ENCODE assay signal across 22 mouse cellular contexts in the genomic region with DNA sequence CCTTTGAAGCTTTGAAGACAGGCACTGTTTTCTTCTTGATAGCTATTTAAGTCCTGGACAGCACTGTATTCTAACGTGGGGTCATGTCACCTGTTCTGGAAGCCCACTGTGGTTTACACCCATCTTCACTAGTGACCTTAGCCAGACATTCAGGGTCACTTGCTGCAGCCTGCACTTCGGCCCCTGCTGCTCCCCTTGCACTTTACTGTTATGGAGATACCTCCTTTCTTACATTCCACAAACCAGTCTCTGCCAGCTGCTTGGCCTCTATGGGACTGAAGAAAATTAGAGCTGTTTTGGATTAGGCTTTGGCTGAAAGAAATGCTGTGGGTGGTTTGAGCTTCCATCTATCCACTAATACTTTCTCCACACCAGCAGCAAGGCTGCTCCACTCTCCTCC.
A peak's percentile ranks its signal among the peaks of the same experiment; 100 is the strongest.
DNase-seq lines count a peak whose midpoint lies in the region; ATAC-seq lines count a peak whose summit lies in the region.
"Had no signal": no experiment of that assay in that cellular context is flagged by ENCODE, and none has a peak within 500 bp of the region (broad histone marks: within the 10 kb centered on the region; RNA-seq: fewer than 3 reads in every experiment).

No protein-coding gene starts in this region.

- DNase-seq in heart, adult 11 months: peak; percentile 80
- DNase-seq in heart, adult 18-20 months: no peak
- DNase-seq in 3T3-L1 (ENCODE audit: low read depth, low spot score): peak; percentile 30
- DNase-seq in Muller cell, postnatal 12 days (ENCODE audit: inconsistent ontology term): peak; percentile 39
- DNase-seq in left cerebral cortex, adult 8-10 months (ENCODE audit: low spot score in 2 of 2): no peak
- DNase-seq: gastrocnemius, postnatal 25 days; kidney, adult 2 months; kidney, postnatal 14 days; lung, adult 18-20 months; lung, postnatal 10 days; right cerebral cortex, adult 18-20 months; thymus, adult 18-20 months had no signal

- no peaks in the 10 kb centered on the region for H3K36me3 ChIP-seq in embryonic facial prominence, embryonic 15.5 days
- H3K36me3 ChIP-seq: embryonic facial prominence, embryonic 13.5 days; hindbrain, embryonic 12.5 days; limb, embryonic 13.5 days; liver, embryonic 12.5 days; midbrain, embryonic 15.5 days; neural tube, embryonic 13.5 days had no signal

- no peak overlapping the region for H3K9ac ChIP-seq in embryonic facial prominence, embryonic 15.5 days
- H3K9ac ChIP-seq: embryonic facial prominence, embryonic 13.5 days; hindbrain, embryonic 12.5 days; limb, embryonic 13.5 days; liver, embryonic 12.5 days; midbrain, embryonic 15.5 days; neural tube, embryonic 13.5 days had no signal

- H3K9me3 ChIP-seq in embryonic facial prominence, embryonic 15.5 days (replicated peaks): no peaks in the 10 kb centered on the region
- H3K9me3 ChIP-seq: embryonic facial prominence, embryonic 13.5 days; hindbrain, embryonic 12.5 days; limb, embryonic 13.5 days; liver, embryonic 12.5 days; midbrain, embryonic 15.5 days; neural tube, embryonic 13.5 days had no signal

- WGBS in embryonic facial prominence, embryonic 15.5 days: 38% methylated on average over 2 of the region's 2 CpGs

- no peak overlapping the region for H3K4me3 ChIP-seq in embryonic facial prominence, embryonic 15.5 days (replicated peaks)
- H3K4me3 ChIP-seq: embryonic facial prominence, embryonic 13.5 days; hindbrain, embryonic 12.5 days; limb, embryonic 13.5 days; liver, embryonic 12.5 days; midbrain, embryonic 15.5 days; myocyte; neural tube, embryonic 13.5 days had no signal

- ATAC-seq in embryonic facial prominence, embryonic 15.5 days (ENCODE audit: insufficient number of reproducible peaks, low FRiP score, low TSS enrichment, low read depth): no peak
- ATAC-seq in megakaryocyte-erythroid progenitor cell, adult 5-6 weeks (replicated peaks; ENCODE audit: low FRiP score, low TSS enrichment, poor library complexity, severe bottlenecking): no peak
- ATAC-seq: inflammation-experienced regulatory T-cells, adult 6 months; liver, embryonic 12.5 days; midbrain, embryonic 15.5 days had no signal

- H3K27ac ChIP-seq in embryonic facial prominence, embryonic 15.5 days (replicated peaks): 0 out of 2 replicates have a peak overlapping the region, but pooled peaks have one; percentile 5
- H3K27ac ChIP-seq: embryonic facial prominence, embryonic 13.5 days; hindbrain, embryonic 12.5 days; limb, embryonic 13.5 days; liver, embryonic 12.5 days; midbrain, embryonic 15.5 days; neural tube, embryonic 13.5 days had no signal

- H3K4me1 ChIP-seq in embryonic facial prominence, embryonic 15.5 days: peaks cover 12% of the 10 kb centered on the region; the same call in 1 of the 2 replicates
- H3K4me1 ChIP-seq: hindbrain, embryonic 12.5 days; liver, embryonic 12.5 days; midbrain, embryonic 15.5 days had no signal

- H3K27me3 ChIP-seq in embryonic facial prominence, embryonic 15.5 days: no peaks in the 10 kb centered on the region
- H3K27me3 ChIP-seq: embryonic facial prominence, embryonic 13.5 days; hindbrain, embryonic 12.5 days; limb, embryonic 13.5 days; liver, embryonic 12.5 days; midbrain, embryonic 15.5 days; neural tube, embryonic 13.5 days had no signal

- no peak overlapping the region for H3K4me2 ChIP-seq in embryonic facial prominence, embryonic 15.5 days (replicated peaks)
- H3K4me2 ChIP-seq: embryonic facial prominence, embryonic 13.5 days; hindbrain, embryonic 12.5 days; limb, embryonic 13.5 days; liver, embryonic 12.5 days; midbrain, embryonic 15.5 days; neural tube, embryonic 13.5 days had no signal

Comparison
In these comparisons a context has a peak if more than half of its experiments do, and no peak if none do; other contexts are left out.
1. DNase-seq: peak in heart, adult 11 months (single experiment), 3T3-L1 (single experiment) and Muller cell, postnatal 12 days (single experiment); none in heart, adult 18-20 months (0 of 2) and left cerebral cortex, adult 8-10 months (0 of 2).